Mouse (Mus musculus) erythroid progenitor cell, adult 5-6 weeks (primary cell): Measurements from ENCODE around the gene Prkar2b. TPM values are rescaled to one million over a fixed set of nuclear protein-coding genes. Genes with fewer than 3 reads are reported as not detected.

Experiments
- ATAC-seq: replicated peaks from 2 replicates; pipeline ENCODE4 v1.8.0; 2016; ENCODE audit warnings: moderate number of reproducible peaks, mild to moderate bottlenecking, moderate TSS enrichment, inconsistent platforms; ENCODE audit not compliant: poor library complexity, low FRiP score, severe bottlenecking
- total RNA-seq, 2 experiments: library from RNA; stranded (forward) in 1 of 2; stranded (reverse) in 1 of 2; fragments of 150-400 nt in 1 of 2; fragments of 186-747, 209-891 nt in 1 of 2; gene quantifications; 2 replicates each; pipeline versions ENCODE4 v1.2.3 to v1.2.4; 2015 to 2017; ENCODE audit warnings: low replicate concordance in 2 of 2

Gene Prkar2b
- total RNA-seq, 2 experiments from 2014 or later, result 154 to 200 TPM

DNA sequence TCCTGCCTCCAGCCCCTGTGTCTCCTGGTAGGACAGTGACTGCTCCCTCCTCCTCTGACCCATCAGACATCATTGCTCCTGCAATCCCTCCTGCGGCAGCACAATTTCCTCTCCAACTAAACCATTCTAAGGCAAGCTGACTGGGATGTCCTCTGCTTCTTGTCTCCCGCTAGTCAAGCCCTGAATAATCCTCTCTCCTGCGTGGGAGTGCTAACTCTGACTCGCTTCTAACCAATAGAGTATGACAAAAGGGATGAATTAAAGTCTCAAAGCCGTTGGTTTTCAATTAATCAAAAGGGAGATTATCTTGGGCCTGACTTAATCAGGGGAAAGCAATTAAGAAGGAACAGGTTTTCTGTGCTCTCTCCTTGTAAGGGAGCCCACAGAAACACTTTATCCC lies 4.9 kb upstream of the Prkar2b start:
- ATAC-seq, result no peak

DNA sequence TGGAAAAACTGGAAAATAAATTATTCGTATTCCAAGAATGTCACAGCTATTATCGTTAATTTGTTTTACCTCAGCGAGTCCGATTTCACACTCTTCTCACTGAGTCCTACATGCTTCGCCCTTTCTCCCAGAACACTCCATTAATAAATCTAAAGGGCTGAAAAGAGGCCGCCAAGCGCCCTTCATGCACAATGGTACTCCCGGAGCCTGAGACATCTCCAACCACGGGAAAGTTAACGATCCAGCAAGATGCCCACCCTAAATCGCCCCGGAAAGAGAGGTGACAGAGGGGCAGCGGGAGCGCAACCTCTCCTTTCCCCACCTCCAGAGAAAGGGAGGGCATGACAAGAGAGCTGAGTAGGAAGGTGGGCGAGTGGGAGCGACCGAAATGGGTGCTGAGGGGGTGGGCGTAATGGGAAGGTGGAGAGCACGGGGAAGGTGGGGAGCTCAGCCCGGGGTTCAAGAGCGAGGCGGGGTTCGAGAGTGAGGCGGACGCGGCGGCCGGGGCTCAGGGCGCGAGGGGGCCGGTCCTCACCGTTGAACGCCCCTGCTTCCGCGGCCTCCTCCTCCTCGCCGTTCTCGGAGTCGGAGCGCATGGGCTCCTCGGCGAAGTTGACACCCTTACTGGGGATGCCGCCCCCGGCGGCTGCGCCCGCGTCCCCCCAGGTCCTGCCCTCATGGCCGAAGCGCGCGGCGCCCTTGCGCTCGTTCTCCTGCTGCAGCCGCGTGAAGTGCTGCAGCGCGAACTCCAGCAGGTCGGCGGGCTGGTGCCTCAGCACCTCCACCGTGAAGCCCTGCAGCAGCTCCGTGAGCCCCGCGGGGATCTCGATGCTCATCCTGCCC lies 628 bp downstream of the Prkar2b start:
- peak; percentile 17; the same call in 1 of the 2 replicates for ATAC-seq

DNA sequence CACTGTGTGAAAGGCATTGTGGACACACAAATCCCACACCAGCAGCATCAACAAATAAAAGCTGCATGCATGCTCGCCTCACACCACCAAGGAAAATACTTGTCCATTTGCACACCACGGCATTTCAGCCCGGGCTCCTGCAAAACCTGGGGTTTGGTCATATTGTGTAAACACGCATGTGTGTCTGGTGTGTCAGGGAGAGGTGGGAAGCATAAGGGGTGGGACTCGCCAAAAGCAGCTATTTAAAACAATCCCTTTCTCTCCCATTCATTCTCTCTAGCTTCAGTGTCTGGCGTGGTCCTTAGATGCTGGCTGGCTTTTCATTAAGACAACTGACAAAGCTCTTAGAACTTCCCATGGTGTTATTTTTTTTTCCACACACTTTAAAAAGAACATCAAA lies 1.4 kb downstream of the Prkar2b start:
- ATAC-seq, result no peak

DNA sequence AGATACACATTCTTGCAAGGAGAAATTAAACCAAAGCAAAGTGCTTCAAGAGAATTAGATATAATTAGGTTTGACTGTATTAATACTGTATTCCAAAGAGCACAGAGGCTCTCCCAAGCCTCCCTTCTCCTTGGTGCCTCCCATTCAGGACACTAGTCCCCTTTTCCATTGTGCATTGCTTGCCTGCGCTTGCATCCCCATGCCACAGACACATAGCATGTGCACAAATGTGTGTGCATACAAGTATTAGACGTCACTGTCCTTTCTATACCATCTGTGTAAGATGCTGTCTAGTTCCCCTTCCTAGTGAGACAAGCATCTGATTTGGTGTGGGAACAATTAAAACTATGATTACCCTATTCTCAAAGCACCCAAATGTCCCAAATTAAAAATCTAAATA lies 2.0 kb downstream of the Prkar2b start:
- ATAC-seq, result no peak

DNA sequence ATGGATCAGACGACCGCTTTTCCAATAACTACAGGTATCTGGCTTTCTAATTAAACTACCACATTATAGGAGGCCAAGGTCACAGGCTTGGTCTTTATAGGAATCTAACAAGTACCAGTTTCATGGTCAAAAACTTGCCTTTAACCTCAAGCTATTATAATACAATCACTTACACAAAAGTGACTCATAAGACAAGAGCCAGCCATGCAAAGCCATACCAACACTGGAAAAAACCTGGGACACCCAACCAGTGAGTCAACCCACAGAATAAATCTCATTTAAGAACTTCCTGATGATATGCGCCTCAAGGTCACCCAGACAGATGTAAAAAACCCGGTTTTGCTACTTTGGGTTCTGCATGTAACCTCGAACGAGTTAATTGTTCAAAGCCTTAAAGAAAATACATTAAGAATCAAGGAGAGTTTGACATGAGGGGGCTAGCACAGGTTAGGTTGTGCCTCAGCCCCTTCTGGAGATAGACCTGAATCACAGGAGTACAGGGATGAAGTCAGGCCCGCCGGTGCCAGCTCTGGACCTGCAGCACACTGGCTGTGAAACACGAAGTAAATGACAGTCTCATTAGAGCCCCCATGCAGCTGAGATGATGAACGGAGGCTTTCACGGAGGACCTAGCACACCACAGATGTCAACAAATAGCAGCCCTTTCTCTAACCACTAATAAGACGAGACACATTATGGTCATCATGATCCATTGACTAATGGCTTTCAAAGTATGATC lies 3.5 kb downstream of the Prkar2b start:
- no peak for ATAC-seq

DNA sequence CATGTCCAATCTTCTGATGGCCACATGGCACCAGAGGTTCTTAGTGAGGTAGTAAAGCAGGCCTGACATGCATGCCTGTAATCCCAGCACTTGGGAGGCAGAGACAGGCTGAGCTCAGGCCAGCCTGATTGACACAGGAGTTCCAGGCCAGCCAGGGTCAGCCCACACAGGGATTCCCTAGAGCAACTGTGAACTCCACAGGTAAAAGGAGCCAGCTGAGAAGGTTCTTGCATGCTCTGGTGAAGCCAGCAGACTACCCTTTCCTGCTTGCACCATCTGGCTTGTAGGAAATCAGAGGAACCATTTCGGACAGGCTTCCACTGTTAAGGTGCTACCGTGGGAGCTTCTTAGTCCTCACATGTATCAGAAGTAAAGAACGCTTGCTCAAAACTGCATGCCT lies 5.3 kb downstream of the Prkar2b start:
- ATAC-seq, result no peak

DNA sequence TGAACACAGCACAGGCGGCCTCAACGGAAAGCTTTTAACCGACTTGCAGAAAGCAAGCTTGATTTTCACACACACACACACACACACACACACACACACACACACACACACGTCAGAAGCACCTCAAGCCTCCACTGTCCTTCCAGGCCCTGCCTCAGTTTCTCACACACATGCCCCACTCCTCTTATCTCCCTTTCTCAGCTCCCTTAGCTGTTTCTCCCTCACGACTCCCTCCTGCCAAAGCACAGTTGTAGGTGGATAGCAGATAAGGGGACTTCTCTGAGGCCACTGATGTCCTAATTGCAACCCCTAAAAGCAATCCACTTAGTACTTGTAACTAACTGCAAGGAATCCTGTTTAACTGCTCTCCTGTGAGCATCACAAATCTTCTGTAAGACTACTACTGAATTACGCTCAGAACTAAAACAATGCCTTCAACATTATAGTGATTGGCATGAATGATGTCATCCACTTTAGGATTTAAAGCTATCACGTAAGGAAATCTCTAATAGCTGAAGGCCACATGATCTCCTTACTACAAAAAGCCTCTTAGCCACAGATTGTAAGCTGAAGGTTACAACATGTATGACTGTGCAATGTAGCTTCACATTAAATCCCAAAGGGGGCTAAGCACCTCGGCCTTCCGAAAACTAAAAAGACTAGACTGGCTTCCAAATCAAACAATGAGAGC lies 6.5 kb downstream of the Prkar2b start:
- ATAC-seq, result peak; percentile 60

DNA sequence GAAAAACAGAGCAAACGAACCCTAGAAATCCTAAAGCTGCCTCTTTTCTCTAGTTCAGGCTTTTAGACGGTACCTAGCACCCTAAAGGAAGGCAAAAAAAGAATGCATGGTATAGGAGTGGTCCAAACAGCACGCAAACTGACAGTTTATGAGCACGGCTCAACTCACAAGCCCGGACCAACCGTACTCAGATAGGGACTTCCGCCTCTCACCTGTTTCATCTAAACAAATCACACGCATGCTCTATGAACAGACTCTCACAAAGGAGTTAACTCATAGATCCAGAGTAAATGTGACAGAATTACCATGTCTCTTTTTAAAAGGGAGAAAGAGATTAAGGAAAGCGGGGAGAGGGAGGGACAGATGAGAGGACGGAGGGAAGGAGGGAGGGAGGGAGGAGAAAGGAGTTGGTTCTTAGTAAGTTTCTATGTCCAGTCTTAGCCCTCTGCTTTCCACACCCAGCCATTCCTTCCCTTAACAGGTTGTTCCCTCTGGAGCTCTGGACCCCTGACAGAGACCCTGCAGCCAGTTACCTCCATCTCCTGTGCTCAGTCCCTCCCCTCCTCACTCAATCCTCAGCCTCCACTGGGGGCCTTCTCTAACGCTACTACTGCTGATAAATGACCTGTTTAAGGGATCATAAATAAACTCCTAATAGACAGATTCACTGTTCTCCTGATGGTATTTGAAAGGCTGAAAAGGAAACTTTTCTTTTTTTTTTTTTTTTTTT lies 7.3 kb downstream of the Prkar2b start:
- ATAC-seq, result no peak

DNA sequence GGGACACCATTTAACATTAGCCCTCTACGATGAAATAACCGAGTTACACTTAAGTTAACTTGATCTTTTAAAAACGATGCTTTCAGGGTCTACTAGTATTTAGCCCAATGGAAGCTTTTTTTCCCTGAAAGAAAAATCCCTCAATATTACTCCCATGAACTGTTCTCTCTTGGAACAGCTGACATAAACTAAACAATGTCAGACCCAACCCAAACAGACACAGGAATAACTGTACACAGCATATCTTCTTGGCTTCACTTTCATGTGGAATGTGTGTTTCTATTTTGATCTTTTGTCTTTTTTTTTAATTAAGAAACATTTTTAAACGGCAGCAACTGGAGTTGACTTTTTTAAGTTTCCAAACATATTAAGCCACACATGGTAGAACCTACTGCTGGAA lies 8.2 kb downstream of the Prkar2b start:
- ATAC-seq, result no peak

DNA sequence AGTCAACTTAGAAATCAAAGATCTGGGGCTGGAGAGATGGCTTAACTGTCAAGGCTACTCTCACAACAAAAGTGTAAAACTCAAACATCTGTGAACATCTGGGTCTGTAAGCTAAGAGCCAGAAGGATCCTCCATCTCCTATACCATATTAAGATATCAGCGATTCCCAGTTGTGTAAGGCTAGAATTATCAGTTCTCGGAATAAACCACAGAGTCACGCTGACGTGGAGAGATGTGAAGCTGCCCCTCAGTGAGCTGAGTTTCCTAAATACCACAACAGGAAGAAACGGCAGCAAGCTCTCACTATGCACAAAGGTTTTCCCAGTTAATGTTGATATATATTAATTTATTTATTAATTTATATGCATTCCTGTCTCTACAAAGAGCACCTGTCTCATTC lies 10.9 kb downstream of the Prkar2b start:
- ATAC-seq, result peak; percentile 91

DNA sequence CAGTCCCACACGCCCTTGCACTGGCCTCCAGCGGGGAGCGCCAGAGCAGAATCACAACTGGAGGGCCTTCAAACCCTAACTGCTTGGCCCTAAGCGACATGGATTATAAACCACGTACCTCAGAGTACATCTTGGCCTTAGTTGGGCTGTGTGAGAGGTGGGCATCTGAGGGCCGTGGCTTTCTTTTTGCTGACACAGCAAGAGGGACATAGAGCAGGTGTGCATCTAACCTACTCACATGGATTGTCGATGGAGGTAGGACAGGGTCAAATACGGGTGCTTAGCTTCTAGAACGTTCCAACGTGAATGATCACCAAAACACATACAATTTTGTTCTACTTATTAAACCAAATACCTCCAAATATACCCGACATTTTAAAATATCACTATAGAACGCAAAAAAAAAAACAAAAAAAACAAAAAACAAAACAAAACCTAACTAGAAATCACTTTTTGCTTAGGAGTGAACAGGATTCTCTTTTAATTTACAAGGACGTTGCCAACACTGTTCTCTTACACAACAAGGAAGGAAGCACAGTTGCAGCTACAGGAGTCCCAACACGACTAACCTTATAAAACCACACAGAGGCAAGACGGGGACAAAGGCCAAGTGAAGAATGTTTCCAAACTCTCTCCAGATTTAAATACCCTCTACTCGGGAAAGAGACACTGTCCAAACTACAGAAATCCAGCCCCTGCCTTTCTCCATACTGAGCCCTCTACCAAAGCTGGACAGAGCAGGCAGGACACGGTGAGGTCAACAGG lies 15.3 kb downstream of the Prkar2b start:
- no peak for ATAC-seq

DNA sequence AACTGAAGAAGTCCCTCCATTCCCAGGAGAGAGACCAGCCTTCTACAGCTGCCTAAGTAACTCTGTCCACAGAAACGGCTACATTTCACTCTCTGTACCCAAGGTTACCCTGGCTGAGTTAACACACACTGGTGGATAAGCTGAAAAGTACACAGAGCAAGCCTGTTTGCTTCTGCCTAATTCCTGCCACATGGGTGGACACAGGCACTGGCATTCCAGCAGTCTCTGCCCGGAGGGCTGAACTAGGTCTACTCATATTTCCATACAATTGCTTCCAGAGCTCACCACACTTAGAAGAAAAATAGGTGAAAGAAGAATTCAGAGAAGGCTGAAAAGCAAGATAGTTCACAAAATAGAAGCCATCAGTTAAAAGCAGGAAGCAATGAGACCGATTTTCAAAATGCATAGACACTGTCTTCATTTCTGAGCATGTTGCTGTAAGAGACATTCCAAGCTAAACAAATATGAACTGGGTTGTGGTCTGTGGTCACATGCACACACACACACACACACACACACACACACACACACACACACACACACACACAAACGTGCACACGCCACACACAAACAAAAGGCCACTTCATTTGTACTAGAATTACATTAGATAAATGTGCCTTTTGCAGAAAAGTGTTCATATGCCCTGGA lies 16.5 kb downstream of the Prkar2b start:
- ATAC-seq, result no peak

DNA sequence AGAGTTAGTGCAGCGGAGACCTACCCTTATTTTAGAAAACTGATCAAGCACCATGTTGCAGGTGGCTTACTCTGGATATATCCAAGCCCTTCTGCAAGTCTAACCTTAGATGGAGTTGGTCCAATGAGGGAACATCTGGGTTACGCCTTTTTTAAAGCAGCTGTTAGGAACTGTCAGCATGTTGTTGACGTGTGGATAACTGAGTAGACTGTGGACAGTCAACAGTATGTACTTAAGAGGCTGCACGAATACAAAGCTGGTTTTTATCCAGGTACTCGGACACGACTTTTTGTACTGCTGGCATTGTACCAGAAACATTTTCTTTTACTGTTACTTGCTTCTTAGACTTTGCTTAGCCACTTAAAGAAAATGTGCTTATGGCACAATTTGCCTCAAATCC lies 27.6 kb downstream of the Prkar2b start:
- ATAC-seq, result no peak

DNA sequence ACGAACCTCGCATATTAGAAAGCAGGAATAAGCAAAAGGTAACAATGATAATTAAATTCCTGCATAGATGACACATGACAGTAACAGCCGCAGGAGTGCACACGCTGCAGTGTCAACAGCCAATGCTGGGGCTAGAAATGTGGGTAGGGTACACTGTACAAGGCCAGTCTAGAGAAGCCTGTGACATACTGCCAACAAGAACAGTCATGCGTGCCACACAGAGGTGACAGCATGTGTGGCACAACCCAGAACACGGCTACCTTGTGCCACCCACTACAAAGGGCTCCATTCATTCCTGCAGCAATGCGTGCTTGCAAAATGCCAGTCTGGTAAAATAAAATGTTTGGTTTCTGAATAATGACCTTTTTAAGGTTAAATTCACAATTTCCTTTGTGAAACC lies 28.2 kb downstream of the Prkar2b start:
- no peak for ATAC-seq

DNA sequence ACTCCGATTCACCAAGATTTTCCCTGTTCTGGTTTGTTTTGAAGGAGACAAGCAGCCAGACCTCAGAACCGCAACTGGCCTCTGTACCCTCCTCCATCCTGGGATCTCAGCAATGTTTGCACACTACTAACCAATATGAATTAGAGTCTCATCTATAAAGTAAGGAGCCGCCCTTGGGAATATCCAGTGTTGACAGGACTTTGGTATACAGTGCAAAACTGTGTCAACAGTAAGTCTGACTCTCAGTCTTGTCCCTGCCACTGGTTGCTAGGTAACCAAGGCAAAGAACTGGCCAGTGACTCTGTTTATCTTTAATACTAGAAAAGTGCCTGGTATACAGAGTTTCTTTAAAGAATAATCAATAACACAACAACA lies 42.7 kb downstream of the Prkar2b start:
- ATAC-seq, result no peak

DNA sequence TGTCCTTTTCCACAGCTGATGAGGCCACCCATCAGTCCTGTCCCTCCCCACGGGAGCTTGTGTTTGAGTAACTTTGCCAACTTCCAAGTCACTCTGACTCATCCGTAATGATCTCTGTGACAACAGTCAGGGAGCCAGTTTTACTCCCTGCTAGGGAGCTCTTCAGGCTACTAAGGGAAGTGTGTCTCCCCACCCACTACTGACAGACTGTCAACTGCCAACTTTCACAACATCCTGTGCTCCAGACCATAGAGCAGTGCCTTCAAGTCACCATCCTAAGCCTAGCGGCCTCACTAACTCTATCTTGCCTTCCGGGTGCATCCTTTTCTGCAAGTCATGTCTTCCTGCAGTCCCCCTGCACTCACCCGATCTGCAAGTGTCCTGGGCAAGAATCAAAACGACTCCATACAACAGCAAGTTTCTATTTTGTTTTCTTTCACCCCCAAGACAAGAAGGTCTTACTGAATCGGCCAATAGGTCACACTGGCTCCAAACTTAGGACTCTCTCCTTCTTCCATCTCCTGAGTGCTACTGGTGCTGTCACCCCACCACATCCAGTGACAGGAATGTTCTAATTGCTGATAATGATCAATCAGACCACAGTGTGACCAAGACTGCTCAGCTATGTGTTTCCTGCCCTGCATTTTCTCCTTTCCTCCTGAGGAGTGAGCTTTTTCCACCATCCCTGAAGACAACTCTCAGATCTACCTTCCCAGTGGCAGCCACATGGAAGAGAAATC lies 43.3 kb downstream of the Prkar2b start:
- peak; percentile 79 for ATAC-seq

DNA sequence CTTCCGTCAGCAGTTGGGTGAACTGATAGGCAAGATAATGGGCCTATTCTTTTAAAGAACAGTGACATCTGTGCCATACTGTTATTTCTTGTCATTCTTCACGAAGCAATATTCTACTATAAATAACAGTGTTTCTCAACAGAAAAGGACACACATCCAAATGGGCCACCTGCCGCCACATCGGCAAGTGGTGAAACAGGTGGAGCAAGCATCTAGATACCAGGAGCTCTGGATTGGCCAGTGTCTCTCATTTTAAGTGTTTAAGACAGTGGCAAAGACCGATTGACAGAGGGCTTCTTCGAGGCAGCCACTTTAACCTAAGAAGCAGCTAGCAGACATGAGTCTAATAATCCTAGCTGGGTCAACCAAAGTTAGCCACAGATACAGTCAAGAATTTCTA lies 44.6 kb downstream of the Prkar2b start:
- no peak for ATAC-seq

DNA sequence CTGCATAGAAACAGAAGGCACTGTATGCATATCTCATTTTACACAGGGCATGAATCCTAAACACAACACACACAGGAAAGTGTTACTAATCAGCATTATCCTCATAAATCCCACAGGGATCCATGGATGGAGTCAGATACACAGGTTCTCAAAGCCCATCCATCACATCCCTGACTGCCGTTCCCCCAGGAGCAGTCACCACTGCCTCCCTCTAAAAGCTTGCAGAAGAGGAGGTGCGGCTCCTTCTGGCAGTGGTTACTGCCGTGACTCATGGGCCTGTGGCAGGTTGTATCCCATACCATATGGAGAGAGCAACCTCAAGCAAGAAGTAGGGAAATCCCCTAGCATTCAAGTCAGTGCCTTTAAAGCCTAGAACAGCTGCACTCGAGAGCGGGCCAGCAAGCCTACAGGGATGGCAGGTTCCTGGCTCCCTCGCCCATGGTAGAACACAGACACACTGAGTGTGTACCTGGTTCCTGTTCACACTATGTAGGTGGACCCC lies 45.8 kb downstream of the Prkar2b start:
- ATAC-seq, result no peak
